Mouse (Mus musculus) E14TG2a.4 (cell line): ENCODE data around the gene Card11.

Experiments
- CTCF ChIP-seq: conservative IDR thresholded peaks from 2 replicates; pipeline ENCODE4 v1.5.1; 2014; ENCODE audit warnings: low read length
- NANOG ChIP-seq: IDR thresholded peaks from 2 replicates; pipeline ENCODE4 v1.6.1; 2014; ENCODE audit warnings: borderline replicate concordance, low read length, mixed read lengths

GRCm38 (mm10) chr5:141017927-141018700 lies 17.7 kb upstream of the Card11 start:
- no peak for TF ChIP-seq CTCF
- no peak for TF ChIP-seq NANOG
